Mouse (Mus musculus) ES-Bruce4 (cell line): ENCODE measurements around the gene Fsd2.

Experiments used
- EP300 ChIP-seq: IDR thresholded peaks from 2 replicates; pipeline ENCODE4 v1.6.1; 2011; ENCODE audit warnings: low read depth, low read length; ENCODE audit not compliant: insufficient read depth
- POLR2A ChIP-seq: IDR thresholded peaks from one replicate; pipeline ENCODE4 v1.8.1; 2011; ENCODE audit warnings: low read length; ENCODE audit not compliant: insufficient read depth

DNA sequence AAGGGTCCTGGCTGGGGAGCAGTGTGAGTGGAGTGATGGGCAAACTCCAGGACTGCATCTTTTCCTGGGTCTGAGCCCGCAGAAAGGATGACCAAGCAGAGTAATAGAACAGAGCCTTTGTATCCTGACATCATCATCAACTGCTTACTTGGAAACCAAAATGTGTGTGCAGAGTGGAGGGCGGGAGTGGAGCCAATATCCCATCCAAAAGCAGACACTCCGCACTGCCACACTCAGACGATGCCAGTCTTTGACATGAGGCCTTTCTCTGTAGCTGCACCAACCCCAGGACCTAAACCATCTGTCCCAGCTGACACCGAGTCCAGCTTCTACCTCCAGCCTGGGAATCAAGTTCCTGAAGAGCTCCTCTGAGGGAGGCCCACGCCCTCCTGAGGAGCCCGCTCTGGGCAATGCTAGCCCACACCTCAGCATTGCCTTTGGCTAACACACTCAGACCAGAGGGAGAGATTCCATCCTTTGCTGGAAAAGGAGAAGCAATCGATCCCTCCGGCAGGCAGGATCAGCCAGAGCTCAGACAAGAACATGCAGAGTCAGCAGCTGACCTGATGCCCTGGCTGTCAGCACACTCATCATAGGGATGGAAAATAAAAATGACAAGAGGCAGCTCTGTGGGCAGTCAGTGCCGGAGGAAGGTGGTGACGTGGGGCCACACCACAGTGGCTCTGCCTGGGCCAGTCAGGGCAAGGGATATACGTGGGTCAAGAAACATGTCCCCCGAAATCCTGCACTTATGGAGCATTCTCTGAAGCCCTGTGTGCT lies 46.3 kb upstream of the Fsd2 start:
- TF ChIP-seq EP300 (no peak), POLR2A (no peak)
